Mouse (Mus musculus) embryonic fibroblast, embryonic 13.5 days (primary cell): ENCODE results near the gene Prpf40a.

Source experiments
- CTCF ChIP-seq: IDR thresholded peaks from 2 replicates; pipeline ENCODE4 v1.5.1; 2011; ENCODE audit warnings: mild to moderate bottlenecking, control low read depth, low read length, moderate library complexity, borderline replicate concordance; ENCODE audit not compliant: insufficient read depth
- POLR2A ChIP-seq: IDR thresholded peaks from 2 replicates; pipeline ENCODE4 v1.6.1; 2011; ENCODE audit warnings: low read depth, mild to moderate bottlenecking, control low read depth, low read length, moderate library complexity

DNA sequence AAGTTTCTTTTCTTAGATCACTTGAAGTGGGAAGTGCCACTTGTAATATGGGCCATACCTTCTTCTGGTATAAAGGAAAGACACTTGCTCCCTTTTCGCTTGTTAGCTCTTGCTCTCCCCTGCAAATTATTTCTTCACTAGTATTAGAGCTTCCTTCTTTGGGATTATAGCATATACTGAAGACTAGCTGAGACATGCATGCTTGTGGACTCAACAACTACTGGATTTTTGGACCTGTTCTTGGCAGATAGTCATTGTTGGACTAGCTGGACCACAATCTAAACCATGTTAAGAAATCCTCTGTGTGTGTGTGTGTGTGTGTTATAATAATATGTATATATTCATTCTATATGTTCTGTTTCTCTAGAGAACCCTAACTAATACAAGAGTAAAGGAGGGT lies 22.4 kb upstream of the Prpf40a start:
- no peak for TF ChIP-seq CTCF
- TF ChIP-seq POLR2A: no peak
